Mouse (Mus musculus) liver, embryonic 12.5 days (tissue): Measurements from ENCODE around the gene Kcnj10. TPM values are rescaled to one million over a fixed set of nuclear protein-coding genes. Genes with fewer than 3 reads are reported as not detected.
A peak's percentile ranks its signal among the peaks of the same experiment; 100 is the strongest.

Source experiments
- ATAC-seq: fragments of 200-750 bp; cut with Nextera tagmentation; 2 replicates; pipeline ENCODE4 v1.8.0; 2017; ENCODE audit warnings: moderate number of reproducible peaks, mild to moderate bottlenecking, moderate library complexity
- H3K27ac ChIP-seq: fragments of 300-500 bp; sonication (generic); 2 replicates; pipeline ENCODE4 v1.5.1; 2016; ENCODE audit warnings: mild to moderate bottlenecking
- H3K27me3 ChIP-seq: fragments of 300-500 bp; sonication (generic); replicated peaks from 2 replicates; pipeline ENCODE4 v1.6.1; 2016; ENCODE audit warnings: mild to moderate bottlenecking, moderate library complexity
- H3K36me3 ChIP-seq: fragments of 300-500 bp; sonication (generic); 2 replicates; pipeline ENCODE4 v1.6.1; 2016; ENCODE audit warnings: mild to moderate bottlenecking, moderate library complexity
- H3K4me1 ChIP-seq: fragments of 300-500 bp; sonication (generic); 2 replicates; pipeline ENCODE4 v1.6.1; 2016
- H3K4me2 ChIP-seq: fragments of 300-500 bp; sonication (generic); 2 replicates; pipeline ENCODE4 v1.6.1; 2016; ENCODE audit warnings: mild to moderate bottlenecking, moderate library complexity
- H3K4me3 ChIP-seq: fragments of 300-500 bp; sonication (generic); 2 replicates; pipeline ENCODE4 v1.5.1; 2016; ENCODE audit warnings: mild to moderate bottlenecking, moderate library complexity
- H3K9ac ChIP-seq: fragments of 300-500 bp; sonication (generic); 2 replicates; pipeline ENCODE4 v1.6.1; 2016; ENCODE audit warnings: mild to moderate bottlenecking, moderate library complexity
- H3K9me3 ChIP-seq: fragments of 300-500 bp; sonication (generic); replicated peaks from 2 replicates; pipeline ENCODE4 v1.6.1; 2016; ENCODE audit warnings: mild to moderate bottlenecking, moderate library complexity
- WGBS: fragments of 180-500 bp; shearing (Covaris S2); methylation state at CpG from one replicate; pipeline ENCODE4 v1.1.7; 2016; ENCODE audit not compliant: insufficient replicate concordance; 5-methylcytosine and 5-hydroxymethylcytosine counted together
- polyA plus RNA-seq: library from polyadenylated mRNA; unstranded; fragments of >200 nt; fragmentation: Nextera tagmentation; extraction: Ambion mirVana; gene quantifications from 2 replicates; pipeline ENCODE4 v1.2.1, GENCODE M21; 2016

Gene Kcnj10
- polyA plus RNA-seq, 1 experiment from 2014 or later = 0.02 TPM

GRCm38 (mm10) chr1:172357550-172357949 lies 16.5 kb downstream of the Kcnj10 start:
- H3K4me1 ChIP-seq = no peaks in the 10 kb centered on the region
- 6% methylated on average over 1 of the region's 1 CpGs for WGBS
- H3K4me3 ChIP-seq = no peak overlapping the region
- H3K4me2 ChIP-seq = no peak overlapping the region
- H3K36me3 ChIP-seq = no peaks in the 10 kb centered on the region
- no peaks in the 10 kb centered on the region for H3K9me3 ChIP-seq
- no peak overlapping the region for H3K9ac ChIP-seq
- H3K27ac ChIP-seq = no peak overlapping the region
- no peak for ATAC-seq
- peaks cover 64% of the 10 kb centered on the region for H3K27me3 ChIP-seq

- no peak overlapping the region for H3K9ac ChIP-seq
- no peaks in the 10 kb centered on the region for H3K4me1 ChIP-seq
- no peaks in the 10 kb centered on the region for H3K9me3 ChIP-seq
- ATAC-seq = no peak
- H3K36me3 ChIP-seq = no peaks in the 10 kb centered on the region
- H3K27me3 ChIP-seq = peaks cover 59% of the 10 kb centered on the region
- H3K4me3 ChIP-seq = no peak overlapping the region
- H3K27ac ChIP-seq = no peak overlapping the region
- no peak overlapping the region for H3K4me2 ChIP-seq
- 63% methylated on average over 10 of the region's 10 CpGs for WGBS
Measured at GRCm38 (mm10) chr1:172358341-172358740, 17.3 kb downstream of the Kcnj10 start.

- peak; percentile 62 for ATAC-seq
- WGBS = 3% methylated on average over 6 of the region's 6 CpGs
- no peak overlapping the region for H3K27ac ChIP-seq
- peak overlapping the region; percentile 46 for H3K4me2 ChIP-seq
- H3K27me3 ChIP-seq = peaks cover 19% of the 10 kb centered on the region
- H3K4me3 ChIP-seq = peak overlapping the region; percentile 20
- H3K9ac ChIP-seq = no peak overlapping the region
- peaks cover 20% of the 10 kb centered on the region for H3K4me1 ChIP-seq
- no peaks in the 10 kb centered on the region for H3K9me3 ChIP-seq
- no peaks in the 10 kb centered on the region for H3K36me3 ChIP-seq
Measured at GRCm38 (mm10) chr1:172364684-172365083, 23.7 kb downstream of the Kcnj10 start.

GRCm38 (mm10) chr1:172368768-172369418 lies 27.9 kb downstream of the Kcnj10 start:
- H3K9me3 ChIP-seq = no peaks in the 10 kb centered on the region
- H3K36me3 ChIP-seq = no peaks in the 10 kb centered on the region
- 0 out of 2 replicates have a peak overlapping the region, but pooled peaks have one; percentile 2 for H3K4me3 ChIP-seq
- H3K4me1 ChIP-seq = peaks cover 20% of the 10 kb centered on the region
- H3K27ac ChIP-seq = no peak overlapping the region
- no peak for ATAC-seq
- H3K27me3 ChIP-seq = peaks cover 16% of the 10 kb centered on the region
- WGBS = 28% methylated on average over 23 of the region's 23 CpGs
- peak overlapping the region; percentile 26 for H3K4me2 ChIP-seq
- no peak overlapping the region for H3K9ac ChIP-seq

GRCm38 (mm10) chr1:172376198-172376667 lies 35.2 kb downstream of the Kcnj10 start, which contains the start of gene Pigm:
TSS of gene Pigm (plus strand) at chr1:172376546.
- peak; percentile 98 for ATAC-seq
- Histone ChIP-seq H3K27me3 (no peaks in the 10 kb centered on the region; the same call in 1 of the 2 replicates), H3K27ac (peak within 1 kb of the TSS; percentile 84), H3K4me2 (peak within 1 kb of the TSS; percentile 96), H3K36me3 (peaks cover 27% of the 10 kb centered on the region), H3K4me3 (peak within 1 kb of the TSS; percentile 97), H3K9ac (peak within 1 kb of the TSS; percentile 81), H3K9me3 (no peaks in the 10 kb centered on the region), H3K4me1 (peaks cover 35% of the 10 kb centered on the region)
- WGBS = under 1% methylated on average over 39 of the region's 39 CpGs

- peaks cover 34% of the 10 kb centered on the region for H3K36me3 ChIP-seq
- ATAC-seq = peak; percentile 63
- peaks cover 35% of the 10 kb centered on the region for H3K4me1 ChIP-seq
- 1% methylated on average over 62 of the region's 62 CpGs for WGBS
- H3K4me3 ChIP-seq = peak overlapping the region; percentile 97
- H3K27me3 ChIP-seq = no peaks in the 10 kb centered on the region
- H3K9ac ChIP-seq = peak overlapping the region; percentile 81
- peak overlapping the region; percentile 96 for H3K4me2 ChIP-seq
- H3K27ac ChIP-seq = peak overlapping the region; percentile 78
- no peaks in the 10 kb centered on the region for H3K9me3 ChIP-seq
Measured at GRCm38 (mm10) chr1:172376758-172377458, 35.9 kb downstream of the Kcnj10 start.

GRCm38 (mm10) chr1:172380066-172380465 lies 39.1 kb downstream of the Kcnj10 start:
- Histone ChIP-seq H3K27me3 (no peaks in the 10 kb centered on the region), H3K4me2 (no peak overlapping the region), H3K9me3 (no peaks in the 10 kb centered on the region), H3K9ac (no peak overlapping the region), H3K4me3 (no peak overlapping the region), H3K36me3 (peaks cover 43% of the 10 kb centered on the region), H3K27ac (no peak overlapping the region), H3K4me1 (peaks cover 35% of the 10 kb centered on the region)
- WGBS = 79% methylated on average over 10 of the region's 10 CpGs
- no peak for ATAC-seq

- ATAC-seq = no peak
Measured at GRCm38 (mm10) chr1:172382090-172382489, 41.1 kb downstream of the Kcnj10 start.

GRCm38 (mm10) chr1:172387246-172387645 lies 46.2 kb downstream of the Kcnj10 start:
- Histone ChIP-seq H3K36me3 (peaks cover 7% of the 10 kb centered on the region), H3K9me3 (no peaks in the 10 kb centered on the region), H3K9ac (no peak overlapping the region), H3K4me2 (no peak overlapping the region), H3K27me3 (peaks cover 11% of the 10 kb centered on the region), H3K4me3 (no peak overlapping the region), H3K27ac (no peak overlapping the region), H3K4me1 (no peaks in the 10 kb centered on the region)
- WGBS = 81% methylated on average over 5 of the region's 5 CpGs
- ATAC-seq = no peak

More at GRCm38 (mm10) chr1:172382090-172382489, 41.1 kb downstream of the Kcnj10 start:
- Histone ChIP-seq H3K4me1 (peaks cover 28% of the 10 kb centered on the region), H3K9me3 (no peaks in the 10 kb centered on the region), H3K36me3 (peaks cover 43% of the 10 kb centered on the region), H3K27me3 (no peaks in the 10 kb centered on the region), H3K4me3 (no peak overlapping the region), H3K4me2 (no peak overlapping the region), H3K9ac (no peak overlapping the region), H3K27ac (no peak overlapping the region)
- WGBS = 93% methylated on average over 1 of the region's 1 CpGs

- H3K36me3 ChIP-seq = no peaks in the 10 kb centered on the region
- ATAC-seq = 0 out of 2 replicates have a peak, but pooled peaks have one; percentile 57
- no peak overlapping the region for H3K4me3 ChIP-seq
- H3K9ac ChIP-seq = no peak overlapping the region
- H3K4me2 ChIP-seq = no peak overlapping the region
- H3K27ac ChIP-seq = no peak overlapping the region
- 33% methylated on average over 1 of the region's 1 CpGs for WGBS
- peaks cover 19% of the 10 kb centered on the region for H3K27me3 ChIP-seq
- H3K4me1 ChIP-seq = no peaks in the 10 kb centered on the region
- H3K9me3 ChIP-seq = no peaks in the 10 kb centered on the region
Measured at GRCm38 (mm10) chr1:172390769-172391168, 49.8 kb downstream of the Kcnj10 start.

- Histone ChIP-seq H3K9me3 (no peaks in the 10 kb centered on the region), H3K27me3 (peaks cover 19% of the 10 kb centered on the region), H3K36me3 (no peaks in the 10 kb centered on the region), H3K27ac (no peak overlapping the region), H3K4me3 (no peak overlapping the region), H3K9ac (no peak overlapping the region), H3K4me2 (no peak overlapping the region), H3K4me1 (no peaks in the 10 kb centered on the region)
- no peak for ATAC-seq
- WGBS = 42% methylated on average over 20 of the region's 20 CpGs
Measured at GRCm38 (mm10) chr1:172391807-172392581, 51.0 kb downstream of the Kcnj10 start.
